Mouse (Mus musculus) ES-E14 (cell line): Measurements from ENCODE around the gene Sucla2.

Experiments
- CHD2 ChIP-seq: IDR thresholded peaks from 2 replicates; pipeline ENCODE4 v1.6.1; 2014; ENCODE audit warnings: mild to moderate bottlenecking, low read depth, low read length, inconsistent platforms
- HCFC1 ChIP-seq: IDR thresholded peaks from 2 replicates; pipeline ENCODE4 v1.6.1; 2012; ENCODE audit warnings: low read length, inconsistent platforms, borderline replicate concordance; ENCODE audit not compliant: insufficient read depth
- MAFK ChIP-seq: IDR thresholded peaks from 2 replicates; pipeline ENCODE4 v1.6.1; 2014; ENCODE audit warnings: mild to moderate bottlenecking, low read depth, low read length, inconsistent platforms; ENCODE audit not compliant: insufficient read depth
- ZC3H11A ChIP-seq: IDR thresholded peaks from 2 replicates; pipeline ENCODE4 v1.6.1; 2012; ENCODE audit warnings: low read depth, mild to moderate bottlenecking, inconsistent platforms, low read length, borderline replicate concordance
- ZNF384 ChIP-seq: IDR thresholded peaks from 2 replicates; pipeline ENCODE4 v1.6.1; 2012; ENCODE audit warnings: low read depth, low read length, inconsistent platforms

DNA sequence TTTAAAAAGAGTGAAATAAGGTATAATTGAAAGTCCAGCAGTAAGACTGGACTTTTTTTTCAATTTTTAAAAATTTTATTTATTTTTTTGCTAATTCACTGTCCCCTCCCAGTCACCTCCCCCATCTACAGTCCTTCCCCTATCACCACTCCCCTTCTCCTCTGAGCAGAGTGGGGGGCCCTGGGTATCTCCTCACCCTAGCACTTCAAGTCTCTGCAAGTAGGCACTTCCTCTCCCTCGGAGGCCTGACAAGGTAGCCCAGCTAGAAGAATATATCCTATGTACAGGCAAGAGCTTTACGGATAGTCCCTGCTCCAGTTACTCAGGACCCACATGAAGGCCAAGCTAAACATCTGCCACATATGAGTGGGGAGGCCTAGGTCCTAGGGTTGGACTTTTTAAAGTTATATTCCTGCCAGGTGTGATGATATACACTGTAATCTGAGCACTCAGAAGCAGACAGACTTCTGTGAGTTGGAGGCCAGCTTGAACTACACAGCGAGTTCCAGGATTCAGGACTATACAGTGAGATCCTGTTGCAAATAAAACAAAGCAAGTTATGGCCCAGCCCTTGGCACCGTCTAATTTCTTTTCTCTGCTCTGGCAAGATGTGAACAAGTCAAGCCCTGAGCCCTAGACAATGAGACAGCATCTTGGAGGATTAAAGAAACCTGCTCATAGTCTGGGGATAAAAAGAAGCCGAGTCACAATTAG lies 41.4 kb upstream of the Sucla2 start:
- no peak for TF ChIP-seq MAFK
- TF ChIP-seq HCFC1, result no peak
- no peak for TF ChIP-seq CHD2
- TF ChIP-seq ZNF384, result no peak
- no peak for TF ChIP-seq ZC3H11A
